In genomic region chr11:60220291-60220804, GRCm38 (mm10) we compare ENCODE assay signal across 8 mouse cellular contexts. TPM values are rescaled to one million over a fixed set of nuclear protein-coding genes. Genes with fewer than 3 reads are reported as not detected.
DNase-seq lines count a peak whose midpoint lies in the region; ATAC-seq lines count a peak whose summit lies in the region.

No protein-coding gene starts in this region.

- H3K27me3 ChIP-seq in hindbrain, embryonic 14.5 days (ENCODE audit: control insufficient read depth, insufficient read depth, low read length): no peaks in the 10 kb centered on the region

- peaks cover 18% of the 10 kb centered on the region; the same call in 1 of the 2 replicates for H3K4me1 ChIP-seq in hindbrain, embryonic 14.5 days (replicated peaks; ENCODE audit: control insufficient read depth, insufficient read depth, low read length)

- H3K4me2 ChIP-seq in hindbrain, embryonic 14.5 days (replicated peaks): peak overlapping the region; percentile 56

- peak overlapping the region; percentile 43 for H3K4me3 ChIP-seq in hindbrain, embryonic 14.5 days (replicated peaks; ENCODE audit: low read length)

- H3K9ac ChIP-seq in hindbrain, embryonic 14.5 days: peak overlapping the region; percentile 56

- under 1% methylated on average over 46 of the region's 46 CpGs for WGBS in hindbrain, embryonic 14.5 days

- DNase-seq in R1 (ENCODE audit: low read depth, low spot score): peak; percentile 86
- peak; percentile 79 to 88 for DNase-seq in cerebellum, postnatal 25 days
- DNase-seq in frontal cortex, postnatal 25 days (ENCODE audit: low spot score in 2 of 2): peak; percentile 84 to 85
- peak; percentile 89 for DNase-seq in hindbrain, embryonic 14.5 days (ENCODE audit: low spot score)
- peak; percentile 86 to 91 for DNase-seq in layer of hippocampus, postnatal 36 days
- peak; percentile 91 for DNase-seq in lung, postnatal 25 days (ENCODE audit: low spot score)
- DNase-seq in retina, adult 2 months (ENCODE audit: low read depth, low spot score): peak; percentile 81
- peak; percentile 95 for DNase-seq in thymus, postnatal 25 days

- H3K27ac ChIP-seq in hindbrain, embryonic 14.5 days: peak overlapping the region; percentile 8; the same call in 1 of the 2 replicates

- ATAC-seq in hindbrain, embryonic 14.5 days (ENCODE audit: low FRiP score): peak; percentile 76

- H3K9me3 ChIP-seq in hindbrain, embryonic 14.5 days (ENCODE audit: control insufficient read depth, low read length): no peaks in the 10 kb centered on the region

- no peaks in the 10 kb centered on the region for H3K36me3 ChIP-seq in hindbrain, embryonic 14.5 days (replicated peaks; ENCODE audit: control insufficient read depth, insufficient read depth)

RNA-seq across cellular contexts. Expression of gene Srebf1, which starts 2.0 kb away (rescaled TPM):
- polyA plus RNA-seq in hindbrain, embryonic 14.5 days (2014; fragmentation: Nextera tagmentation; extraction: Ambion mirVana): 37.3 and 40.3 TPM in 2 replicates
- 10 to 100 TPM; 47.1 to 56.2 TPM for total RNA-seq in layer of hippocampus, postnatal 36 days (2021)

Comparison
In these comparisons a context has a peak if more than half of its experiments do, and no peak if none do; other contexts are left out.
1. Peak in every context shown above with its lines: DNase-seq, ATAC-seq, H3K4me3 ChIP-seq and H3K27ac ChIP-seq.